Mouse (Mus musculus) liver, embryonic 14.5 days (tissue): ENCODE measurements around the gene Cntnap2.

Experiments used
- CTCF ChIP-seq: IDR thresholded peaks from 2 replicates; pipeline ENCODE4 v1.5.1; 2016; ENCODE audit warnings: antibody characterized with exemption, low read depth, control low read depth
- EP300 ChIP-seq: IDR thresholded peaks from 2 replicates; pipeline ENCODE4 v1.6.1; 2016; ENCODE audit warnings: antibody characterized with exemption, low read depth

DNA sequence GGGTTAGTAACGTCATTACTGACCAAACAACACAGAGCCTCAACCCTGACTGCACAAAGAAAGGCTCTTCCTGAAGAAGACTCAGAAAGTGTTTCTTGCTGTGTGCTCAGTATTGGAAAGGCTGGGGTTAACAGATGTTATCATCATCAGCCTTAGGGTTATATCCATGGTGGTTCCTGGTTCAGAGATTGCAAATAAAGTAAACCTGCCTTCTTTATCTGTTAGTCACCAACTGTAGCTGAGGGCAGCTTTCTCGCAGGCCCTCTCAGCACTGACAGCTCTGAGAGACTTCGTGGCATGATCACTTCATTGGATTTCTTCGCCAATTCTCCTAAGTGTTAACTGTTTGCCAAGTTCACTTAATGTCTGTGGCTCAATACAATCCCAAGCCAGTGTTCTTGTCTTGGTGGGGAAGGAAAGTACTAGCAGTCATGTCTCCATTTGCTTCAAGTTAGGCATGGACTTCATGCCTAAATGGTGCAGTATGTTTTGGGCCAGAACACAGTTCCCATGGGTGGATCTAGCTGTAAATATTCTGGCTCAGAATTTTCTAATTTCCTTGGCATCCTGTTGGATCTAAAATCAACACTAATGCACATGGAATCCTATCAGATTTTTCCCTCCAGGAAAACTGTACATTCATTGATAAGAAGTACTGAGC is 2197.2 kb downstream of the Cntnap2 start:
- TF ChIP-seq CTCF = no peak
- no peak for TF ChIP-seq EP300
